Mouse (Mus musculus): ENCODE data around the gene Traf4. TPM values are rescaled to one million over a fixed set of nuclear protein-coding genes. Genes with fewer than 3 reads are reported as not detected.
A peak's percentile ranks its signal among the peaks of the same experiment; 100 is the strongest.

The Traf4 gene
- polyA plus RNA-seq, 1 experiment from 2014 or later: 181 TPM

- H3K27ac ChIP-seq: peak overlapping the region; percentile 96
- no peak for DNase-seq (ENCODE audit: low spot score)
- 13% methylated on average over 5 of the region's 5 CpGs for WGBS
These were observed 49.3 kb downstream of the Traf4 start for GRCm38 (mm10) chr11:78116146-78116410.

GRCm38 (mm10) chr11:78115367-78116145 is 49.8 kb downstream of the Traf4 start:
- Histone ChIP-seq H3K36me3 (peaks cover 7% of the 10 kb centered on the region; the same call in 1 of the 2 replicates), H3K4me1 (peaks cover 34% of the 10 kb centered on the region), H3K9me3 (replicated peaks) (no peaks in the 10 kb centered on the region), H3K27me3 (ENCODE audit: low read depth, poor library complexity, severe bottlenecking) (no peaks in the 10 kb centered on the region), H3K4me3 (peak overlapping the region; percentile 79), H3K27ac (peak overlapping the region; percentile 96)
- peak; percentile 97 for DNase-seq (ENCODE audit: low spot score)
- WGBS: under 1% methylated on average over 34 of the region's 37 CpGs

More at GRCm38 (mm10) chr11:78116146-78116410, 49.3 kb downstream of the Traf4 start:
- Histone ChIP-seq H3K9me3 (replicated peaks) (no peaks in the 10 kb centered on the region), H3K27me3 (ENCODE audit: low read depth, poor library complexity, severe bottlenecking) (no peaks in the 10 kb centered on the region), H3K4me3 (peak overlapping the region; percentile 79), H3K4me1 (peaks cover 34% of the 10 kb centered on the region), H3K36me3 (peaks cover 7% of the 10 kb centered on the region; the same call in 1 of the 2 replicates)

- Histone ChIP-seq H3K4me3 (peak overlapping the region; percentile 79), H3K27ac (peak overlapping the region; percentile 96), H3K9me3 (replicated peaks) (no peaks in the 10 kb centered on the region), H3K4me1 (peaks cover 33% of the 10 kb centered on the region), H3K27me3 (ENCODE audit: low read depth, poor library complexity, severe bottlenecking) (no peaks in the 10 kb centered on the region), H3K36me3 (peaks cover 3% of the 10 kb centered on the region; the same call in 1 of the 2 replicates)
- 14% methylated on average over 19 of the region's 19 CpGs for WGBS
- DNase-seq (ENCODE audit: low spot score): no peak
These were observed 50.6 kb downstream of the Traf4 start for GRCm38 (mm10) chr11:78114676-78115366.

GRCm38 (mm10) chr11:78113616-78114015 is 51.8 kb downstream of the Traf4 start:
- Histone ChIP-seq H3K36me3 (no peaks in the 10 kb centered on the region), H3K27ac (no peak overlapping the region), H3K4me3 (no peak overlapping the region), H3K4me1 (peaks cover 34% of the 10 kb centered on the region), H3K27me3 (ENCODE audit: low read depth, poor library complexity, severe bottlenecking) (no peaks in the 10 kb centered on the region), H3K9me3 (replicated peaks) (no peaks in the 10 kb centered on the region)
- no peak for DNase-seq (ENCODE audit: low spot score)
- WGBS: 93% methylated on average over 2 of the region's 2 CpGs

Small RNA genes within 50 kb of the gene (microRNA-seq; reads per million reads assigned to microRNA genes)
- gene Mir7653: not detected

Other genes starting within 250 kb of the Traf4 start
- gene Sez6, start 234.8 kb downstream of the Traf4 start, polyA plus RNA-seq (2016; fragmentation: Nextera tagmentation; extraction: Ambion mirVana): 0.11 and 0.14 TPM in 2 replicates
- gene Phf12, start 182.8 kb downstream of the Traf4 start, polyA plus RNA-seq (2016; fragmentation: Nextera tagmentation; extraction: Ambion mirVana): 21.0 and 23.1 TPM in 2 replicates
- gene Dhrs13, start 133.3 kb downstream of the Traf4 start, polyA plus RNA-seq (2016; fragmentation: Nextera tagmentation; extraction: Ambion mirVana): 16.1 and 17.5 TPM in 2 replicates
- 58.9 and 64.6 TPM in 2 replicates for gene Flot2, start 127.7 kb downstream of the Traf4 start, polyA plus RNA-seq (2016; fragmentation: Nextera tagmentation; extraction: Ambion mirVana)
- 43.4 and 45.4 TPM in 2 replicates for gene Eral1, start 85.2 kb downstream of the Traf4 start, polyA plus RNA-seq (2016; fragmentation: Nextera tagmentation; extraction: Ambion mirVana)
- 22.7 and 24.2 TPM in 2 replicates for gene Fam222b, start 70.9 kb downstream of the Traf4 start, polyA plus RNA-seq (2016; fragmentation: Nextera tagmentation; extraction: Ambion mirVana)
- gene Nek8, start 11.1 kb upstream of the Traf4 start, polyA plus RNA-seq (2016; fragmentation: Nextera tagmentation; extraction: Ambion mirVana): 17.3 and 19.9 TPM in 2 replicates
- 10.0 and 13.1 TPM in 2 replicates for gene Tlcd1, start 11.1 kb upstream of the Traf4 start, polyA plus RNA-seq (2016; fragmentation: Nextera tagmentation; extraction: Ambion mirVana)
- gene Rpl23a, start 18.0 kb upstream of the Traf4 start, polyA plus RNA-seq (2016; fragmentation: Nextera tagmentation; extraction: Ambion mirVana): 1,157 and 1,293 TPM in 2 replicates
- gene Rab34, start 22.8 kb upstream of the Traf4 start, polyA plus RNA-seq (2016; fragmentation: Nextera tagmentation; extraction: Ambion mirVana): 139 and 141 TPM in 2 replicates
- 0.88 and 1.6 TPM in 2 replicates for gene Proca1, start 27.8 kb upstream of the Traf4 start, polyA plus RNA-seq (2016; fragmentation: Nextera tagmentation; extraction: Ambion mirVana)
- 40.9 and 43.8 TPM in 2 replicates for gene Sdf2, start 80.2 kb upstream of the Traf4 start, polyA plus RNA-seq (2016; fragmentation: Nextera tagmentation; extraction: Ambion mirVana)
- 38.2 and 41.6 TPM in 2 replicates for gene Supt6, start 80.4 kb upstream of the Traf4 start, polyA plus RNA-seq (2016; fragmentation: Nextera tagmentation; extraction: Ambion mirVana)
- 63.6 and 68.9 TPM in 2 replicates for gene 2610507B11Rik, start 96.2 kb upstream of the Traf4 start, polyA plus RNA-seq (2016; fragmentation: Nextera tagmentation; extraction: Ambion mirVana)
- gene BC030499, start 125.3 kb upstream of the Traf4 start, polyA plus RNA-seq (2016; fragmentation: Nextera tagmentation; extraction: Ambion mirVana): 0.31 TPM in 2 replicates
- 72.8 and 84.8 TPM in 2 replicates for gene Spag5, start 135.9 kb upstream of the Traf4 start, polyA plus RNA-seq (2016; fragmentation: Nextera tagmentation; extraction: Ambion mirVana)
- gene Aldoc, start 157.4 kb upstream of the Traf4 start, polyA plus RNA-seq (2016; fragmentation: Nextera tagmentation; extraction: Ambion mirVana): 2.0 and 4.3 TPM in 2 replicates
- gene Pigs, start 162.8 kb upstream of the Traf4 start, polyA plus RNA-seq (2016; fragmentation: Nextera tagmentation; extraction: Ambion mirVana): 80.3 and 83.6 TPM in 2 replicates
- 77.9 and 83.0 TPM in 2 replicates for gene Unc119, start 177.9 kb upstream of the Traf4 start, polyA plus RNA-seq (2016; fragmentation: Nextera tagmentation; extraction: Ambion mirVana)
- gene Foxn1, start 221.0 kb upstream of the Traf4 start, polyA plus RNA-seq (2016; fragmentation: Nextera tagmentation; extraction: Ambion mirVana): 0.06 TPM in 1 of 2 replicates, not detected in the other

All from limb, embryonic 10.5 days (tissue).